Mouse (Mus musculus) thymus, postnatal 0 days (tissue): Measurements from ENCODE around the gene Palm2. TPM values are rescaled to one million over a fixed set of nuclear protein-coding genes. Genes with fewer than 3 reads are reported as not detected.

Experiments used
- DNase-seq: peaks from one replicate; pipeline ENCODE4 v3.0.0-alpha.2; 2015; ENCODE audit warnings: low spot score
- polyA plus RNA-seq: library from polyadenylated mRNA; unstranded; fragments of >200 nt; fragmentation: Nextera tagmentation; extraction: Ambion mirVana; gene quantifications from 2 replicates; pipeline ENCODE4 v1.2.1, GENCODE M21; 2015

Palm2 gene
- polyA plus RNA-seq, 1 experiment from 2014 or later: 0.22 TPM

- DNase-seq: no peak
Measured at GRCm38 (mm10) chr4:57701576-57701975, 267.5 kb downstream of the Palm2 start.

- no peak for DNase-seq
Measured at GRCm38 (mm10) chr4:57703574-57704470, 269.8 kb downstream of the Palm2 start.

GRCm38 (mm10) chr4:57704575-57704974 is 270.5 kb downstream of the Palm2 start:
- DNase-seq: no peak

- no peak for DNase-seq
Measured at GRCm38 (mm10) chr4:57715849-57716248, 281.8 kb downstream of the Palm2 start.

- DNase-seq: no peak
Measured at GRCm38 (mm10) chr4:57716735-57717134, 282.7 kb downstream of the Palm2 start.

- DNase-seq: no peak
Measured at GRCm38 (mm10) chr4:57717354-57717753, 283.3 kb downstream of the Palm2 start, which contains the start of gene Akap2. Gene Akap2 (plus strand): TSS chr4:57717657.

GRCm38 (mm10) chr4:57719370-57719769 is 285.3 kb downstream of the Palm2 start:
- no peak for DNase-seq

GRCm38 (mm10) chr4:57720869-57721361 is 286.9 kb downstream of the Palm2 start:
- peak; percentile 63 for DNase-seq

- DNase-seq: no peak
Measured at GRCm38 (mm10) chr4:57722296-57722695, 288.2 kb downstream of the Palm2 start.

- peak; percentile 49 for DNase-seq
Measured at GRCm38 (mm10) chr4:57723659-57724058, 289.6 kb downstream of the Palm2 start.

GRCm38 (mm10) chr4:57725569-57725968 is 291.5 kb downstream of the Palm2 start:
- DNase-seq: no peak

- no peak for DNase-seq
Measured at GRCm38 (mm10) chr4:57728611-57729183, 294.6 kb downstream of the Palm2 start.

GRCm38 (mm10) chr4:57730047-57730446 is 296.0 kb downstream of the Palm2 start:
- no peak for DNase-seq

GRCm38 (mm10) chr4:57730801-57731598 is 297.0 kb downstream of the Palm2 start:
- peak; percentile 60 for DNase-seq

- no peak for DNase-seq
Measured at GRCm38 (mm10) chr4:57732351-57732750, 298.3 kb downstream of the Palm2 start.

GRCm38 (mm10) chr4:57733445-57733844 is 299.4 kb downstream of the Palm2 start:
- no peak for DNase-seq

GRCm38 (mm10) chr4:57735426-57735825 is 301.4 kb downstream of the Palm2 start:
- no peak for DNase-seq

- DNase-seq: no peak
Measured at GRCm38 (mm10) chr4:57738856-57739552, 305.0 kb downstream of the Palm2 start.

- no peak for DNase-seq
Measured at GRCm38 (mm10) chr4:57743325-57743929, 309.4 kb downstream of the Palm2 start.

GRCm38 (mm10) chr4:57750651-57751050 is 316.6 kb downstream of the Palm2 start:
- no peak for DNase-seq

GRCm38 (mm10) chr4:57751054-57751453 is 317.0 kb downstream of the Palm2 start:
- no peak for DNase-seq
